Mouse (Mus musculus): ENCODE results near the gene Gm14434. TPM values are rescaled to one million over a fixed set of nuclear protein-coding genes. Genes with fewer than 3 reads are reported as not detected.
"Not testable (repeated sequence)": the region's sequence is repeated elsewhere in the genome, so short reads cannot be mapped to it uniquely, and the experiment has no call there.

The Gm14434 gene
- polyA plus RNA-seq (2015; fragmentation: Nextera tagmentation; extraction: Ambion mirVana) = 4.0 and 8.2 TPM in 2 replicates

- H3K4me2 ChIP-seq; H3K9me3 ChIP-seq (replicated peaks); H3K36me3 ChIP-seq; H3K27ac ChIP-seq; H3K4me3 ChIP-seq; H3K4me1 ChIP-seq (replicated peaks); H3K9ac ChIP-seq; ATAC-seq (replicated peaks; ENCODE audit: insufficient number of reproducible peaks, insufficient read depth, low FRiP score, low read depth); H3K27me3 ChIP-seq: not testable (repeated sequence)
- WGBS = no CpG with 5 or more reads among the region's 4 CpGs
These were observed at the start of gene Gm14434 for GRCm38 (mm10) chr2:176486683-176487082. TSS of gene Gm14434 (minus strand) at chr2:176486783.

- not testable (repeated sequence) for H3K4me1 ChIP-seq (replicated peaks); H3K27ac ChIP-seq; ATAC-seq (replicated peaks; ENCODE audit: insufficient number of reproducible peaks, insufficient read depth, low FRiP score, low read depth); H3K9me3 ChIP-seq (replicated peaks); H3K36me3 ChIP-seq; H3K9ac ChIP-seq; H3K4me2 ChIP-seq; H3K4me3 ChIP-seq; H3K27me3 ChIP-seq
- no CpG with 5 or more reads among the region's 9 CpGs for WGBS
These were observed 34.2 kb upstream of the Gm14434 start, which contains the start of gene Zfp967 for GRCm38 (mm10) chr2:176520756-176521155. TSS of gene Zfp967 (plus strand) at chr2:176521056.

- not testable (repeated sequence) for H3K36me3 ChIP-seq; H3K27me3 ChIP-seq; H3K9ac ChIP-seq; H3K9me3 ChIP-seq (replicated peaks); H3K27ac ChIP-seq; ATAC-seq (replicated peaks; ENCODE audit: insufficient number of reproducible peaks, insufficient read depth, low FRiP score, low read depth); H3K4me1 ChIP-seq (replicated peaks); H3K4me2 ChIP-seq; H3K4me3 ChIP-seq
- WGBS = no CpG with 5 or more reads among the region's 6 CpGs
These were observed 63.3 kb downstream of the Gm14434 start, which contains the start of gene Gm14435 for GRCm38 (mm10) chr2:176423294-176423693. TSS of gene Gm14435 (plus strand) at chr2:176423594.

Other genes starting within 250 kb of the Gm14434 start
- gene Gm11009, start 167.3 kb downstream of the Gm14434 start, polyA plus RNA-seq (2015; fragmentation: Nextera tagmentation; extraction: Ambion mirVana) = not detected in 2 replicates
- gene Gm14435, start 63.2 kb downstream of the Gm14434 start, polyA plus RNA-seq (2015; fragmentation: Nextera tagmentation; extraction: Ambion mirVana) = 9.7 and 10.8 TPM in 2 replicates
- gene Zfp967, start 34.3 kb upstream of the Gm14434 start, polyA plus RNA-seq (2015; fragmentation: Nextera tagmentation; extraction: Ambion mirVana) = not detected in 2 replicates
- 8.2 and 14.0 TPM in 2 replicates for gene Gm14308, start 149.6 kb upstream of the Gm14434 start, polyA plus RNA-seq (2015; fragmentation: Nextera tagmentation; extraction: Ambion mirVana)
- 8.2 and 8.9 TPM in 2 replicates for gene Zfp973, start 183.7 kb upstream of the Gm14434 start, polyA plus RNA-seq (2015; fragmentation: Nextera tagmentation; extraction: Ambion mirVana)
- 20.1 and 21.7 TPM in 2 replicates for gene Gm14305, start 221.5 kb upstream of the Gm14434 start, polyA plus RNA-seq (2015; fragmentation: Nextera tagmentation; extraction: Ambion mirVana)